Mouse (Mus musculus) stomach, postnatal 0 days (tissue): Measurements from ENCODE around the gene Lama5. TPM values are rescaled to one million over a fixed set of nuclear protein-coding genes. Genes with fewer than 3 reads are reported as not detected.

Source experiments
- ATAC-seq: fragments of 200-750 bp; cut with Nextera tagmentation; 2 replicates; pipeline ENCODE4 v1.8.0; 2017; ENCODE audit not compliant: low FRiP score, low TSS enrichment
- DNase-seq: peaks from one replicate; pipeline ENCODE4 v3.0.0-alpha.2; 2016; ENCODE audit warnings: low spot score
- H3K27ac ChIP-seq: fragments of 300-500 bp; sonication (generic); replicated peaks from 2 replicates; pipeline ENCODE4 v1.5.1; 2014; ENCODE audit warnings: mild to moderate bottlenecking, control low read depth
- H3K27me3 ChIP-seq: fragments of 300-500 bp; sonication (generic); 2 replicates; pipeline ENCODE4 v1.6.1; 2014; ENCODE audit warnings: low read length; ENCODE audit not compliant: control insufficient read depth, insufficient read depth
- H3K36me3 ChIP-seq: fragments of 300-500 bp; sonication (generic); 2 replicates; pipeline ENCODE4 v1.6.1; 2014; ENCODE audit warnings: low read length, mixed read lengths; ENCODE audit not compliant: control insufficient read depth, insufficient read depth
- H3K4me1 ChIP-seq: fragments of 300-500 bp; sonication (generic); replicated peaks from 2 replicates; pipeline ENCODE4 v1.6.1; 2014; ENCODE audit warnings: antibody characterized with exemption; ENCODE audit not compliant: control insufficient read depth, insufficient read depth
- H3K4me2 ChIP-seq: fragments of 300-500 bp; sonication (generic); replicated peaks from 2 replicates; pipeline ENCODE4 v1.6.1; 2014; ENCODE audit warnings: low read depth, mild to moderate bottlenecking, control low read depth, moderate library complexity
- H3K4me3 ChIP-seq: fragments of 300-500 bp; sonication (generic); 2 replicates; pipeline ENCODE4 v1.5.1; 2014; ENCODE audit warnings: low read depth, low read length, control low read depth
- H3K9ac ChIP-seq: fragments of 300-500 bp; sonication (generic); 2 replicates; pipeline ENCODE4 v1.6.1; 2014; ENCODE audit warnings: mild to moderate bottlenecking, low read length, control low read depth, mixed read lengths
- H3K9me3 ChIP-seq: fragments of 300-500 bp; sonication (generic); 2 replicates; pipeline ENCODE4 v1.6.1; 2016; ENCODE audit warnings: low read length; ENCODE audit not compliant: control insufficient read depth
- CTCF ChIP-seq: IDR thresholded peaks from 2 replicates; pipeline ENCODE4 v1.5.1; 2016; ENCODE audit warnings: antibody characterized with exemption, low read depth, mild to moderate bottlenecking, moderate library complexity
- EP300 ChIP-seq: optimal IDR thresholded peaks from 2 replicates; pipeline ENCODE3; 2016; ENCODE audit warnings: antibody characterized with exemption
- WGBS: fragments of 180-500 bp; shearing (Covaris S2); extraction: QIAGEN DNeasy Blood & Tissue Kit; methylation state at CpG from one replicate; pipeline ENCODE4 v1.1.7; 2014; 5-methylcytosine and 5-hydroxymethylcytosine counted together
- polyA plus RNA-seq: library from polyadenylated mRNA; unstranded; fragments of >200 nt; fragmentation: Nextera tagmentation; extraction: Ambion mirVana; gene quantifications from 2 replicates; pipeline ENCODE4 v1.2.1, GENCODE M21; 2015

Gene Lama5
- polyA plus RNA-seq, 1 experiment from 2014 or later: 29.7 TPM

DNA sequence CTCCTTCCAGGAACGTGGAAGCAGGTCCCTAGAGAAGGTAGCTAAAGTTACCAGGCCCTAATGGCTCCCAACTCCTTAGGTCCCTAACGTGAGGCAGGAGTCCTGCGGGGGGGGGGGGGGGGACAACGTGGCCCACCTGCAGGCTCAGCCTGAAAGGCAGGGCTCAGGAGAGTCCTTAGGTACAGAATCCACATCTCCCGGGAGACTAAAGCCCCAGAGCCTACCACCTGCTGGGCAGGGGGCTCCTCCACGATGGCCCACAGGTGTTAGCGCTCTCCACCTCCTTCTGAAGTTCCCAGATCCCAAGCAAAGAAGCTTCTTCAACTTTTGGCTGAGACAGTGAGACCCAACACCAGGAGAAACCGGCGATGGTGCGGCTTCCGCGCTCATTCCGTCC, 1.0 kb downstream of the Lama5 start:
- Histone ChIP-seq H3K4me1 (peaks cover 28% of the 10 kb centered on the region), H3K9ac (peak overlapping the region; percentile 79), H3K36me3 (0 out of 2 replicates have a peak, but pooled peaks cover 3% of the 10 kb centered on the region), H3K9me3 (no peaks in the 10 kb centered on the region), H3K27me3 (no peaks in the 10 kb centered on the region), H3K4me3 (peak overlapping the region; percentile 80), H3K27ac (peak overlapping the region; percentile 88), H3K4me2 (peak overlapping the region; percentile 90)
- TF ChIP-seq EP300: no peak
- TF ChIP-seq CTCF: no peak
- 4% methylated on average over 11 of the region's 13 CpGs for WGBS
- ATAC-seq (no peak), DNase-seq (no peak)

DNA sequence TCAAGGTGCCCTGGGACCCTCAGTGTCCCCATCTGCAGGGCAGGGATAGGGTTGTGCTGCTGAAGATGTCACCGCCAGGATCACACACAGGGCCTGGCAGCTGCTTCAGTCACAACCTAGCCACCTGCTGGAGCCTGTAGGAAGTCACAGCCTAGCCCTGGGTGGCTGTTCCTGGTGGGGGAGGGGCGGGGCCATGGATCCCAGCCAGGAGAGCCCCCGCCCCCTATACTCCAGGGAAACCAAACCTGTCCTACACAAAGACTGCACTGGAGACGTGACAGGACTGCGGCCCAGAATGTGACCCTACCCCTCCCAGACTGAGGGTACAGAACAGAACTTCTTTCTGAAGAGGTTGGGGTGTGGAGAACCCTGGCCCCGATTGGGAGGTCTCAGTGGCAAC, 3.4 kb downstream of the Lama5 start:
- H3K9ac ChIP-seq: no peak overlapping the region
- 15% methylated on average over 6 of the region's 6 CpGs for WGBS
- H3K4me1 ChIP-seq: peaks cover 19% of the 10 kb centered on the region
- peak; percentile 82 for DNase-seq
- H3K27ac ChIP-seq: peak overlapping the region; percentile 53; the same call in 1 of the 2 replicates
- peak overlapping the region; percentile 90 for H3K4me2 ChIP-seq
- H3K4me3 ChIP-seq: no peak overlapping the region
- peak; percentile 46 for ATAC-seq
- H3K27me3 ChIP-seq: no peaks in the 10 kb centered on the region
- peak; percentile 68 for TF ChIP-seq CTCF
- TF ChIP-seq EP300: no peak
- H3K36me3 ChIP-seq: 0 out of 2 replicates have a peak, but pooled peaks cover 3% of the 10 kb centered on the region
- no peaks in the 10 kb centered on the region for H3K9me3 ChIP-seq

DNA sequence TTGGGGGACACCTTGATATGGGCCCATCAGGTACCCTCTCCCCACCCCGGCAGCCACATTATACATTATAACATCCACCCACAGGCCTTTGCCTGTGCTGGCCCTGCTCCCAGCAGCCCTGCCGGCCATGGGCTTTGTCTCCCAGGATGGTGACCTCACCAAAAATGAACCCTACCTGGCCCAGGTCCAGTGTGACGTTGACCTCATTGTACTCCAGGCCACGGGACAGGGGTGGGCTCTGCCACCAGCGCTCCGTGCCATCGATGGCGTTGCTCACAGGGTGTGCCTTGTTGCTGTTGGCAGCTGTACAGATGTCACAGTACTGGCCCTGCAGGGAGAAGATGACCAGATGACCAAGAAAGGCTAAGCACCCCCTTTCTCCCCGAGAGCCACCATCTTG, 4.6 kb downstream of the Lama5 start:
- no peak overlapping the region for H3K4me3 ChIP-seq
- no peak overlapping the region for H3K9ac ChIP-seq
- H3K27ac ChIP-seq: no peak overlapping the region
- TF ChIP-seq EP300: no peak
- TF ChIP-seq CTCF: no peak
- 81% methylated on average over 9 of the region's 9 CpGs for WGBS
- ATAC-seq (no peak), DNase-seq (no peak)
- H3K27me3 ChIP-seq: no peaks in the 10 kb centered on the region
- H3K4me1 ChIP-seq: peaks cover 17% of the 10 kb centered on the region
- 0 out of 2 replicates have a peak, but pooled peaks cover 3% of the 10 kb centered on the region for H3K36me3 ChIP-seq
- no peak overlapping the region for H3K4me2 ChIP-seq
- no peaks in the 10 kb centered on the region for H3K9me3 ChIP-seq

DNA sequence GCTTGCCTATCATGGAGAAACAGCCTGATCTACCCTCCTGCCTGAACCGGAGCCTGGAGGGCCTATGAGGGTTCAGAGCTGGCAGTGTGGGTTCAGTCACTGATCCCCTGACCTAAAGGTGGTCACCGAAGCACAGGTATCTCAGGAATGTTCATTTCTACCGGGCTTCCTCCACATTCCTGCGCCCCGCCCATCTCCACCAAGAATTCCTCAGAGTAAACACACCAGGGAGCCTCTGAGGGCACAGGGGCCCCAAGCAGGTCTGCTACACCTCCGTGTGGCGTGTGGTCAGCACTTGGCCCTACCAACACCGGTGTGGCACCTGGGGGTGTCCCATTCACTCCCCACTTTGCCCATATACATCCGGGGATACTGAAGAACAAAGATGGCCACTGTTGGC, 5.5 kb downstream of the Lama5 start:
- DNase-seq (peak; percentile 55), ATAC-seq (no peak)
- H3K9ac ChIP-seq: no peak overlapping the region
- 0 out of 2 replicates have a peak, but pooled peaks cover 3% of the 10 kb centered on the region for H3K36me3 ChIP-seq
- no peak for TF ChIP-seq CTCF
- no peak for TF ChIP-seq EP300
- H3K27ac ChIP-seq: no peak overlapping the region
- no peaks in the 10 kb centered on the region for H3K27me3 ChIP-seq
- H3K4me1 ChIP-seq: peaks cover 20% of the 10 kb centered on the region
- no peaks in the 10 kb centered on the region for H3K9me3 ChIP-seq
- WGBS: 37% methylated on average over 9 of the region's 9 CpGs
- H3K4me3 ChIP-seq: no peak overlapping the region
- 0 out of 2 replicates have a peak overlapping the region, but pooled peaks have one; percentile 2 for H3K4me2 ChIP-seq

DNA sequence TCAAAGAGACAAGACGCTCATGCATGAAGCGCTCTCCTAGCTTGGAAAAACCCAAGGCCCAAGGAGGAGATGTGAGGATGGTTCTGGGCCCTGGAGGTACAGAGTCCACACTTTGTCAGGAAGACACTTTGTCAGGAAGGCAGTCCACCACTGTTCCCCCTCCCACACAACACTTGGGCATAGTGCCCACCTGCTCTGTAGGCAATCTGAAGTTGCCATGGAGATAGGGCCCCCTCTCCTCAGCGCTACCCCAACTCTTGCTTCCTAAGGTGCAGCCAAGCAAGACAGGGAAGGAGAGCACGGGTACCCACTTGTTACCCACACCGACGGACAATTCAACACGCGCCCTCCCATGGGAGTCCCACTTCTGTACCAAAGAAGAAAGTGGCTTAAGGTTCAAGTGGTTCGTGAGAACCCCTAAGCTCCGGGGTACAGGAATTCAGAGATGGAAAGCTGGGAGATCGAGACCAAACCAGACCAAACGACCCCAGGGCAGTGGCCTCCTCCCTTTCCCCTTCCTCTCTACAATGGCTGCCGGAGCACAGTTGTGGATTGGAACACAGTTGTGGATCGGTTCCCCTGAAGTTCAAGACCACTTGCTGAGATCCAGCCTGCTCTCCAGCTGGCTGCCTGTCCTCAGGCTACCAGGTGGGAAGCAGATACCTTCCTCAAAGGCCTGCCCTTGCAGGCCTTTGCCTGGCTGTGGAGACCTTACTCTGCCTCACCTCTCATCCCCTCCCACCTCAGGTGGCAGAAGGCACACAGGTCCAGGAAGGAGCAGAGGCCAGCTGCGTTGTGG, 6.3 kb downstream of the Lama5 start:
- H3K36me3 ChIP-seq: 0 out of 2 replicates have a peak, but pooled peaks cover 3% of the 10 kb centered on the region
- no peaks in the 10 kb centered on the region for H3K9me3 ChIP-seq
- WGBS: 77% methylated on average over 15 of the region's 15 CpGs
- H3K9ac ChIP-seq: no peak overlapping the region
- ATAC-seq: no peak
- no peaks in the 10 kb centered on the region for H3K27me3 ChIP-seq
- DNase-seq: peak; percentile 13
- H3K4me2 ChIP-seq: no peak overlapping the region
- no peak overlapping the region for H3K4me3 ChIP-seq
- peaks cover 27% of the 10 kb centered on the region for H3K4me1 ChIP-seq
- no peak for TF ChIP-seq CTCF
- TF ChIP-seq EP300: no peak
- H3K27ac ChIP-seq: peak overlapping the region; percentile 40

DNA sequence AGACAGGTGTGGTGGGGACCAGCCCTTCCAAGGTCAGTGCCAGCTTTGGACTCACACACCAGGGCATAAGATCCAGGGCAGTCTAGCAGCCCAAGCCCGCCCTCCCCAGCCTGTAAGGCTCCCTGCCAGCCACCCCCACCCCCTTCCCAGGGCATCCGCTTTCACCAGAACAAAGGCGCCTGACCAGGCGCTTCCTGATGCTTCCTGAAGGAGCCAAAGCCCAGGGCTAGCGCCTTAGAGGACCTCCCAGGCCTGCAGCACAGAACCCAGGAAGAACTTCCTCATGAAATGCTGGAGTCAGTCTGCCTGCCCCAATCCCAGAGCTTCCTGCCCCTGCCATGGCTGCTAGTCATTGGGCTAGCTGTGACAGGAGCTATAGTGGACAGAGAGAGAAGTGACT, 7.0 kb downstream of the Lama5 start:
- peak overlapping the region; percentile 40 for H3K27ac ChIP-seq
- 0 out of 2 replicates have a peak, but pooled peaks cover 3% of the 10 kb centered on the region for H3K36me3 ChIP-seq
- ATAC-seq (no peak), DNase-seq (peak; percentile 59)
- H3K4me1 ChIP-seq: peaks cover 28% of the 10 kb centered on the region
- 34% methylated on average over 5 of the region's 5 CpGs for WGBS
- TF ChIP-seq EP300 (no peak), CTCF (no peak)
- H3K9me3 ChIP-seq: no peaks in the 10 kb centered on the region
- H3K27me3 ChIP-seq: no peaks in the 10 kb centered on the region
- H3K4me2 ChIP-seq: no peak overlapping the region
- H3K4me3 ChIP-seq: no peak overlapping the region
- no peak overlapping the region for H3K9ac ChIP-seq
